Mouse (Mus musculus): ENCODE data around the gene Rgs14. TPM values are rescaled to one million over a fixed set of nuclear protein-coding genes. Genes with fewer than 3 reads are reported as not detected.

Rgs14 gene
- polyA plus RNA-seq, 1 experiment: 51.6 TPM

DNA sequence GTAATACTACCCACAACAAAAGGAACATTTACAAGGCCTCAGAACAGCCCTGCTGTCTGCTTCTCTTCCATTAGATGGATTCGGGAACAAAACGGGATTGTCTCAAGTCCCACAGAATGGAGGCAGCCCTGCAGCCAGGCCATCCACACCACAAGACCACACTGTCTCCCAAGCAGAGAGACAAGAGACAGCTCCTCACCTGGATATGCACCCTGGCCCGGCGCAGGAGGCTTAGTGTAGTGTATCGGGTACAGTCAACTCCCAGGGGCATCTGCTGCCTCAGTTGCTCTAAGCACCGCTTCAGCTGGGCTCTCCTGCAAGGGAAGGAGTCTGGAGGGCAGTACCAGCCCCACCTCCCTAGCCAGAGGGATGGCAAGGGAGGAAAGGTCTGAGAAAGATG, 41.4 kb upstream of the Rgs14 start:
- Histone ChIP-seq H3K4me3 (replicated peaks; ENCODE audit: control insufficient read depth, low read depth, low read length) (peak overlapping the region; percentile 64), H3K27ac (ENCODE audit: control insufficient read depth, insufficient read depth, low read depth, low read length, poor library complexity) (no peak overlapping the region), H3K4me1 (ENCODE audit: control insufficient read depth, insufficient read depth, low read length) (peaks cover 3% of the 10 kb centered on the region)
- 84% methylated on average over 6 of the region's 6 CpGs for WGBS
- TF ChIP-seq CTCF (IDR thresholded peaks at IDR 0.05; ENCODE audit: control insufficient read depth, insufficient read depth, low read length): no peak
- no peak for TF ChIP-seq POLR2A (IDR thresholded peaks at IDR 0.05; ENCODE audit: borderline replicate concordance, control insufficient read depth, low read depth, low read length)

DNA sequence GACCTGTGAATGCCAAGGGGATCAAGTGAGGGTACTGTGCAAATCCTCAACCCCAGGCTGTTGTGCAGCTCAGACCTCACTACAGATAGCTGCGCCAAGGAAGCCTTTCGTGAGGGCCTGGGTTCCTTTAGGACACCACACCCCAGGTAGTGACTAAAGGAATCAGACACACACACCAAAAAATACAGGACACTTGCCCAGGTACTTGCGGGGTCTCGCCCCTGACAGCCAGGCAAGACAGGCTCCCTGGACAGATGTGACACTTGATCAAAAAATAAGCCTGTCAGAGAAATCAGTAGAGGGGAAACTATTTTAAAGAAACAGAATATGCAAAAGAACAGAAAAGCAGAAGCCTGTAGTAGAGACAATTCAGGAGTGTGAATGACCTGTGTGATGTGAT, 40.9 kb upstream of the Rgs14 start:
- WGBS: 85% methylated on average over 4 of the region's 4 CpGs
- H3K27ac ChIP-seq (ENCODE audit: control insufficient read depth, insufficient read depth, low read depth, low read length, poor library complexity): no peak overlapping the region
- TF ChIP-seq POLR2A (IDR thresholded peaks at IDR 0.05; ENCODE audit: borderline replicate concordance, control insufficient read depth, low read depth, low read length): no peak
- TF ChIP-seq CTCF (IDR thresholded peaks at IDR 0.05; ENCODE audit: control insufficient read depth, insufficient read depth, low read length): no peak
- peak overlapping the region; percentile 71 for H3K4me3 ChIP-seq (replicated peaks; ENCODE audit: control insufficient read depth, low read depth, low read length)
- peaks cover 3% of the 10 kb centered on the region for H3K4me1 ChIP-seq (ENCODE audit: control insufficient read depth, insufficient read depth, low read length)

DNA sequence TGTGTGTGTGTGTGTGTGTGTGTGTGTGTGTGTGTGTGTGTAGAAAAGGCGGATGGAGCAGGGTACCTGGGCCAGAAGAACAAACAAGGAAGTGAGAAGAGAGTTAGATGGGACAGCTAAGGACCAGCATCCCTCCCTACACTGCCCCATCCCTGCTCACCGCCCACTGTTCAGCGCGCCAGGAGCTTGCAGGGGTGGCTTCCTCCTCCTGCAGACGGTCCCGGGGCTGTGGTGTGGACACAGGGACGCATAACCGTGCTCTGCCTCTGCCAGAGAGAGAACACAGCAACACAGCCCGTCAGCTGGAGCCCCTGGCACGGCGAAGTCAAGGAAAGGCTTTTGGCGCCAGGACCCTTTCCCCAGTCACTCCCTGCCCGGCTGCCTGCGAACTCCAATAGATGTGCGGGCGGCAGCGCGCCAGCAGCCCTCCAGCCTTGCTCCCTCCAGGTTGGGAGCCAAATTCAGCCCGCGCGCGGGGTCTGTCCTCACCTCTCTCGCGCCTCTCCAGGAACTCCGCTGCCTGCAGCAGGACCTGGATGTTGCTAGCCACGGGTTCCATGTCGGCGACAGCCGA, 40.3 kb upstream of the Rgs14 start:
- WGBS: under 1% methylated on average over 29 of the region's 29 CpGs

DNA sequence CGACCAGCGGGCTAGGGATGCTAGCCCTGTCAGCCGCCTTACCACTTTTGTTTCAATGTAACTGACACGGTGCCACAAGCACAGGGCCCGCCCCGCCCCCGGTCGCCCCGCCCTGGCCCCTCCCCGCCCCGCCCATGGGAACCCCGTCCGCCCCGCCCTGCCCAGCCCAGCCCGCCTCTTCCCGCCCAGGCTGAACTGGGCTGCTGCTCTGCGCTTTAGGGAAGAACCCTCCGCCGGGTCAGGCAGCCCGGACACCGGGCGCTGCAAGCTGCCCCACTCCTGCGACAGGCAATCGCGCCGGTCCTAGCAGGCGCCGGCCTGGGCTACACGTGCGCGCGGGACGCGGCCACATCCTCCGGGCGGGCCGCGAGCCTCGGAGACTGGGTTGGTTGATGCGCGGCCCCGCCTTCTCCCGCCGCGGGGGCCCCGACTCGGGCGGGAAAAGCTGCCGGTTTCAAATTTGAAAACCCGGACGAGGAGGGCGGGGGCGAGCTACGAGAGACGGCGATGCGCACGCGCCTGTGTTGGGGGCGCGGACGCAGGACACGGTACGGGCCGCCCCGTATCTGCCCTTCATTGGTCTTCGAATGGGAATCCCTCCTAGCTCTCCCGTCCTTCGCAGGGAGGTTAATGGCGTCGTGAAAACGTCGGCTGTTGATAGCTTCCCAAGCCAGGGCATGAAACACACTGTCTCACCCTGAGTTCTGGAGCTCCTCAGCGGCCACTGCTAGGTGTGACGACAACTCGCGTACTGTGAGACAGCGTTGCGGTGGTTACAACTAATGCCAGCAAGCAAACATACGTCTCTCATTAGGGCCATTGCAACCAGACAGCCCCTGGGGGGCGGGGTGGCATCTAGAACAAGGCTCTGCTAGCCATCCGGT, 39.6 kb upstream of the Rgs14 start, which contains the start of gene Mxd3:
Mxd3 (minus strand) TSS at position 141 of the 884 bp plus-strand sequence.
- Histone ChIP-seq H3K4me1 (ENCODE audit: control insufficient read depth, insufficient read depth, low read length) (peaks cover 3% of the 10 kb centered on the region), H3K4me3 (replicated peaks; ENCODE audit: control insufficient read depth, low read depth, low read length) (peak within 1 kb of the TSS; percentile 92), H3K27ac (ENCODE audit: control insufficient read depth, insufficient read depth, low read depth, low read length, poor library complexity) (peak within 1 kb of the TSS; percentile 97)
- TF ChIP-seq CTCF (IDR thresholded peaks at IDR 0.05; ENCODE audit: control insufficient read depth, insufficient read depth, low read length) (no peak), POLR2A (IDR thresholded peaks at IDR 0.05; ENCODE audit: borderline replicate concordance, control insufficient read depth, low read depth, low read length) (peak; percentile 75; the same call in 1 of the 2 replicates)
- 1% methylated on average over 79 of the region's 82 CpGs for WGBS

More for the DNA sequence above, 40.3 kb upstream of the Rgs14 start:
- H3K4me1 ChIP-seq (ENCODE audit: control insufficient read depth, insufficient read depth, low read length): peaks cover 3% of the 10 kb centered on the region
- TF ChIP-seq POLR2A (IDR thresholded peaks at IDR 0.05; ENCODE audit: borderline replicate concordance, control insufficient read depth, low read depth, low read length) (peak; percentile 48; the same call in 1 of the 2 replicates), CTCF (IDR thresholded peaks at IDR 0.05; ENCODE audit: control insufficient read depth, insufficient read depth, low read length) (no peak)
- peak overlapping the region; percentile 71 for H3K4me3 ChIP-seq (replicated peaks; ENCODE audit: control insufficient read depth, low read depth, low read length)
- H3K27ac ChIP-seq (ENCODE audit: control insufficient read depth, insufficient read depth, low read depth, low read length, poor library complexity): peak overlapping the region; percentile 81

DNA sequence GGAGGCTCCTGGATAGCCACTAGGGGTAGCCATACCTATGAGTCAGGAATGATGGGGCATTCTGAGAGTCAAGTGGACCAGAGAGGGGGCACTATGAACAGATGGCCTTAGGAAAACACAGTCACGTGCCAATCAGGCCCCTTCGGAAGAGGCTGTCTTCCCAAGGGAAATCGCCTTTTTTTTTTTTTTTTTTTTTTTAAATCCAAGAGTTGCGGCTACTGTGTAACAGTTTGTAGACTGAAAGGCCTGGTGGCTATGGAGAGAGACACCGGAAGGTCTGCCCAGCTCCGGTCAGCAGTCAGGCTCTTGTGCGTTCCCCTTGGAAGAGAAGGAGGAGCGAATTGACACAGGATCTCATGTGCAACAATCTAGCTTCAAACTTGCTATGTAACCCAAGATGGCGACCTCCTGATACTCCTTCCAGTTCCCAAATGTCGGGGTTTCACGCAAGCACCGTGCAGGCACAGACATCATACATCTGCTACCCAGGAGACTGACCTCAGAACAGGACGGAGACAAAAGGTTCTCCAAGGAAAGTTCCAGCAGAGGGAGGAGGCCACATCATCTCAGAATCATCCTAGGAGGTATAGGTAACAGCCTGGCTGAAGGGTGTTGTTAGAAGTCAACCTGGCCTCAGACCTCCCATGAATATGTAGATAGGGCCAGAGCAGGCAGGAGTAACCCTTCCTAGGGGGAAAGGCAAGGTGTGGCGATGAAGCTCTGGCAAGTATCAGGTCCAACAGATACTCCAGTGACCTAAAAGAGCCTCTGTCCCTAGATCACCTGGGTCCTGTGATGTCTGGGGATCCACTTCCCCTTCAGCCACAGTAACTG, 38.7 kb upstream of the Rgs14 start:
- Histone ChIP-seq H3K4me1 (ENCODE audit: control insufficient read depth, insufficient read depth, low read length) (peaks cover 3% of the 10 kb centered on the region), H3K4me3 (replicated peaks; ENCODE audit: control insufficient read depth, low read depth, low read length) (peak overlapping the region; percentile 92), H3K27ac (ENCODE audit: control insufficient read depth, insufficient read depth, low read depth, low read length, poor library complexity) (peak overlapping the region; percentile 97)
- TF ChIP-seq CTCF (IDR thresholded peaks at IDR 0.05; ENCODE audit: control insufficient read depth, insufficient read depth, low read length) (peak; percentile 22; the same call in 1 of the 2 replicates), POLR2A (IDR thresholded peaks at IDR 0.05; ENCODE audit: borderline replicate concordance, control insufficient read depth, low read depth, low read length) (no peak)
- 64% methylated on average over 14 of the region's 14 CpGs for WGBS

DNA sequence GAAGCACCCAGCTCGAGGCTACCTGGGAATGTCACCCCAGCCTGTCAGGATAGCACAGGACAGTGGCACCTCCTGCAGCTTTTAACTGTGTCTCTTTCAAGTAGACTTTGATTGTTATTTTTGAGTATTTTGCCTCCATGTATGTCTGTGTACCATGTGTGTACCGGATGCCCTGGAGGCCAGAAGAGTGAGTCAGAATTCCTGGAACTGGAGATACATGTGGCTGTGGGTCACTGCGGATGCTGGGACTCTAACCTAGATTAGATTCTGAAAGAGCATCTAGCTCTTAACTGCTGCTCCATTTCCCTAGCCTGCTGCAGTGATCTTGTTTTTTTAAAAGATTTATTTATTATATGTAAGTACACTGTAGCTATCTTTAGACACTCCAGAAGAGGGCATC, 37.2 kb upstream of the Rgs14 start:
- 82% methylated on average over 3 of the region's 3 CpGs for WGBS
- Histone ChIP-seq H3K4me1 (ENCODE audit: control insufficient read depth, insufficient read depth, low read length) (peaks cover 3% of the 10 kb centered on the region), H3K27ac (ENCODE audit: control insufficient read depth, insufficient read depth, low read depth, low read length, poor library complexity) (no peak overlapping the region), H3K4me3 (replicated peaks; ENCODE audit: control insufficient read depth, low read depth, low read length) (no peak overlapping the region)
- TF ChIP-seq POLR2A (IDR thresholded peaks at IDR 0.05; ENCODE audit: borderline replicate concordance, control insufficient read depth, low read depth, low read length): no peak
- no peak for TF ChIP-seq CTCF (IDR thresholded peaks at IDR 0.05; ENCODE audit: control insufficient read depth, insufficient read depth, low read length)

DNA sequence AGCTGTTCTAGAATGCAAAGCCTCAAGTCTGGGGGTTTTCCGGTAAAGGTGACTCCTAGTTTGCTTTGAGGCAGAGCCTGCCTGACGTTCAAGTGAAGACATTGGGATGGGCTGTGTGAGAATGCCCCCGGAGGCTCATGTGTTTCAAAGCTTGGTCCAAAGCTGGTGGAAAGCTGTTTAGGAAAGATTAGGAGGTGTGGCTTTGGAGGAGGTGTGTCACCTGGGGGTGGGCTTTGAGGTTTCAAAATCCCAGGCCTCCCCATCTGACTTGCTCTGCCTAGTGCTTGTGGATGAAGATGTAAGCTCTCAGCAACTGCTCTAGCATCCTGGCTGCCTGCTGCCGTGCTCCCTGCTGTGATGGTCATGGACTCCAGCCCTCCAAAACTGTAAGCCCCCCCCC, 33.8 kb upstream of the Rgs14 start:
- Histone ChIP-seq H3K4me3 (replicated peaks; ENCODE audit: control insufficient read depth, low read depth, low read length) (no peak overlapping the region), H3K27ac (ENCODE audit: control insufficient read depth, insufficient read depth, low read depth, low read length, poor library complexity) (no peak overlapping the region), H3K4me1 (ENCODE audit: control insufficient read depth, insufficient read depth, low read length) (no peaks in the 10 kb centered on the region; the same call in 1 of the 2 replicates)
- no peak for TF ChIP-seq CTCF (IDR thresholded peaks at IDR 0.05; ENCODE audit: control insufficient read depth, insufficient read depth, low read length)
- TF ChIP-seq POLR2A (IDR thresholded peaks at IDR 0.05; ENCODE audit: borderline replicate concordance, control insufficient read depth, low read depth, low read length): no peak
- 85% methylated on average over 4 of the region's 4 CpGs for WGBS
